Mouse (Mus musculus): ENCODE data around the gene Ang2.

Gene Ang2

GRCm38 (mm10) chr14:51152249-51152870 lies 46.6 kb downstream of the Ang2 start:
- in situ Hi-C loops (cut with MseI, MboI) = loop anchor here in 1 of 2 experiments (5.0 kb wide), 1 partner anchor 85 kb away; no protein-coding TSS in a partner anchor

- in situ Hi-C loops (cut with MseI, MboI) = loop anchor here in 1 of 2 experiments (5.0 kb wide), 1 partner anchor 87 kb away; no protein-coding TSS in a partner anchor
Measured at GRCm38 (mm10) chr14:51150206-51150831, 48.6 kb downstream of the Ang2 start.

GRCm38 (mm10) chr14:51149164-51149563 lies 49.8 kb downstream of the Ang2 start:
- in situ Hi-C loops (cut with MseI, MboI) = no loop called here

- in situ Hi-C loops (cut with MseI, MboI) = no loop called here
Measured at GRCm38 (mm10) chr14:51148006-51148405, 50.9 kb downstream of the Ang2 start.

- in situ Hi-C loops (cut with MseI, MboI) = no loop called here
Measured at GRCm38 (mm10) chr14:51146685-51147084, 52.3 kb downstream of the Ang2 start, which contains the start of gene Rnase1. Rnase1 (minus strand) TSS chr14:51146785.

GRCm38 (mm10) chr14:51145521-51145920 lies 53.4 kb downstream of the Ang2 start:
- in situ Hi-C loops (cut with MseI, MboI) = no loop called here
